9 mouse cellular contexts compared by ENCODE assay signal in the genomic region with DNA sequence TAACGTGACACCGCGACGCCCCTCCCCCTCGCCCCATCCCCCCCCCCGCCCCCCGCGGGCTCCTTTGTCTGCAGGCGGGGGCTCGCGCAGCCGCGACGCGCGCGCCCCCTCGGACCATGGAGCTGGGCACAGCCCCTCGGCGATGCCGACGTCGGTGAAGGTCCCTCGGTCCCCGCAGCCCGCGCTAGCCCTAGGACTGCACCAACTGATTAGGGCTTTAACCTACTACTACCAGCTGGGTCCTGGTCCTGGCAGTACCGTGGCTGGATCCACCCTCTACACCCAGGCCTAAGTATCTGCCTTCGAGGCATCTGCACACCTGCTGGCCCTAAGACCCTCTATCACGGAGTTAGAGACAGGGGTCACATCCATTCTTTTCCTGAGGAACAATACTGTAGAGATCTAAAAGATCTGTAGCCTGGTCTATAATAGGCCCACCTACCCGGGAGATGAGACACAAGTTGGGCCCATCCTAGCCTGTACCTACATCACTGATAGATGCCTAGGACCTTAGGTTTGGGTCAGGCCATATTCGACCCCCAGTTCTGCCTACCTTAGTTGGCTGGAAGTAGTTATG. TPM values are rescaled to one million over a fixed set of nuclear protein-coding genes. Genes with fewer than 3 reads are reported as not detected.
A peak's percentile ranks its signal among the peaks of the same experiment; 100 is the strongest.
DNase-seq lines count a peak whose midpoint lies in the region; ATAC-seq lines count a peak whose summit lies in the region.
"Had no signal": no experiment of that assay in that cellular context is flagged by ENCODE, and none has a peak within 500 bp of the region (broad histone marks: within the 10 kb centered on the region; RNA-seq: fewer than 3 reads in every experiment).

No protein-coding gene starts in this region.

- peaks cover 19% of the 10 kb centered on the region for H3K4me1 ChIP-seq in kidney, embryonic 16.5 days (ENCODE audit: insufficient read depth, low read length)
- peaks cover 69% of the 10 kb centered on the region for H3K4me1 ChIP-seq in embryonic facial prominence, embryonic 10.5 days
- H3K4me1 ChIP-seq in hindbrain, embryonic 16.5 days (ENCODE audit: control insufficient read depth, insufficient read depth, low read depth, low read length) = no peaks in the 10 kb centered on the region; the same call in 1 of the 2 replicates
- H3K4me1 ChIP-seq in midbrain, embryonic 16.5 days (ENCODE audit: control insufficient read depth, insufficient read depth, low read length) = 0 out of 2 replicates have a peak, but pooled peaks cover 3% of the 10 kb centered on the region

- no peak for DNase-seq in kidney, postnatal 36 days
- no peak for DNase-seq in embryonic facial prominence, embryonic 10.5 days (ENCODE audit: low spot score)
- no peak for DNase-seq in urinary bladder, adult 2 months (ENCODE audit: low spot score)
- no peak for DNase-seq in left cerebral cortex, postnatal 14 days (ENCODE audit: low spot score in 2 of 2)
- no peak for DNase-seq in thymus, adult 18-20 months

- H3K9me3 ChIP-seq in kidney, embryonic 16.5 days (ENCODE audit: low read length) = peaks cover 30% of the 10 kb centered on the region
- peaks cover 54% of the 10 kb centered on the region for H3K9me3 ChIP-seq in embryonic facial prominence, embryonic 10.5 days
- peaks cover 20% of the 10 kb centered on the region for H3K9me3 ChIP-seq in hindbrain, embryonic 16.5 days (ENCODE audit: control insufficient read depth, low read length)
- H3K9me3 ChIP-seq in midbrain, embryonic 16.5 days (replicated peaks; ENCODE audit: control insufficient read depth, low read length, poor library complexity, severe bottlenecking) = peaks cover 17% of the 10 kb centered on the region

- peak overlapping the region; percentile 62 for H3K9ac ChIP-seq in kidney, embryonic 16.5 days (replicated peaks; ENCODE audit: low read length)
- peak overlapping the region; percentile 12; the same call in 1 of the 2 replicates for H3K9ac ChIP-seq in hindbrain, embryonic 16.5 days (ENCODE audit: low read depth, low read length)
- 0 out of 2 replicates have a peak overlapping the region, but pooled peaks have one; percentile 28 for H3K9ac ChIP-seq in midbrain, embryonic 16.5 days (ENCODE audit: low read depth, low read length)

- peak overlapping the region; percentile 29 for H3K4me3 ChIP-seq in kidney, embryonic 16.5 days (ENCODE audit: low read length)
- peak overlapping the region; percentile 72 for H3K4me3 ChIP-seq in embryonic facial prominence, embryonic 10.5 days
- H3K4me3 ChIP-seq in hindbrain, embryonic 16.5 days (ENCODE audit: low read length) = peak overlapping the region; percentile 51
- H3K4me3 ChIP-seq in midbrain, embryonic 16.5 days (ENCODE audit: low read depth, low read length) = peak overlapping the region; percentile 50

- peak overlapping the region; percentile 55 for H3K4me2 ChIP-seq in kidney, embryonic 16.5 days (replicated peaks; ENCODE audit: low read depth, low read length)
- H3K4me2 ChIP-seq in hindbrain, embryonic 16.5 days (ENCODE audit: low read length) = peak overlapping the region; percentile 57
- H3K4me2 ChIP-seq in midbrain, embryonic 16.5 days (ENCODE audit: low read length) = peak overlapping the region; percentile 56

- ATAC-seq in kidney, embryonic 16.5 days (ENCODE audit: low FRiP score, low TSS enrichment) = peak; percentile 33
- peak; percentile 46 for ATAC-seq in hindbrain, embryonic 16.5 days
- ATAC-seq in midbrain, embryonic 16.5 days = peak; percentile 59

- H3K27me3 ChIP-seq in kidney, embryonic 16.5 days (ENCODE audit: insufficient read depth, low read length) = no peaks in the 10 kb centered on the region
- H3K27me3 ChIP-seq in embryonic facial prominence, embryonic 10.5 days (replicated peaks; ENCODE audit: low read depth, poor library complexity, severe bottlenecking) = peaks cover 77% of the 10 kb centered on the region
- H3K27me3 ChIP-seq in hindbrain, embryonic 16.5 days (replicated peaks; ENCODE audit: control insufficient read depth, insufficient read depth, low read length) = no peaks in the 10 kb centered on the region
- H3K27me3 ChIP-seq in midbrain, embryonic 16.5 days (ENCODE audit: control insufficient read depth, insufficient read depth, low read depth, low read length) = no peaks in the 10 kb centered on the region

- H3K27ac ChIP-seq in kidney, embryonic 16.5 days (ENCODE audit: low read length) = peak overlapping the region; percentile 62; the same call in 1 of the 2 replicates
- peak overlapping the region; percentile 83 for H3K27ac ChIP-seq in embryonic facial prominence, embryonic 10.5 days (replicated peaks)
- no peak overlapping the region for H3K27ac ChIP-seq in hindbrain, embryonic 16.5 days (ENCODE audit: low read depth, low read length)
- H3K27ac ChIP-seq in midbrain, embryonic 16.5 days (ENCODE audit: low read length) = no peak overlapping the region

- intact Hi-C loops in left cerebral cortex, postnatal 14 days (cut with DNase I) = loop anchor here (5.0 kb wide), 2 partner anchors 89 to 164 kb away; no protein-coding TSS in a partner anchor

- H3K36me3 ChIP-seq in kidney, embryonic 16.5 days (ENCODE audit: insufficient read depth, low read length) = no peaks in the 10 kb centered on the region
- H3K36me3 ChIP-seq in embryonic facial prominence, embryonic 10.5 days (replicated peaks) = peaks cover 11% of the 10 kb centered on the region; the same call in 1 of the 2 replicates
- H3K36me3 ChIP-seq in hindbrain, embryonic 16.5 days (ENCODE audit: control insufficient read depth, insufficient read depth, low read length) = no peaks in the 10 kb centered on the region
- H3K36me3 ChIP-seq in midbrain, embryonic 16.5 days (ENCODE audit: control insufficient read depth, insufficient read depth, low read length) = no peaks in the 10 kb centered on the region

- WGBS in kidney, embryonic 16.5 days = 30% methylated on average over 15 of the region's 32 CpGs
- 35% methylated on average over 32 of the region's 32 CpGs for WGBS in embryonic facial prominence, embryonic 10.5 days
- WGBS in hindbrain, embryonic 16.5 days = 43% methylated on average over 22 of the region's 32 CpGs
- WGBS in midbrain, embryonic 16.5 days = 56% methylated on average over 19 of the region's 32 CpGs

RNA-seq across cellular contexts. Expression of a gene that starts 0.5 kb away (rescaled TPM):
- polyA plus RNA-seq in kidney, embryonic 16.5 days (2015; fragmentation: Nextera tagmentation; extraction: Ambion mirVana) = 675 and 814 TPM in 2 replicates
- 355 and 407 TPM in 2 replicates for polyA plus RNA-seq in embryonic facial prominence, embryonic 10.5 days (2016; fragmentation: Nextera tagmentation; extraction: Ambion mirVana)
- polyA plus RNA-seq in hindbrain, embryonic 16.5 days (2015; fragmentation: Nextera tagmentation; extraction: Ambion mirVana) = 165 and 231 TPM in 2 replicates
- polyA plus RNA-seq in midbrain, embryonic 16.5 days (2015; fragmentation: Nextera tagmentation; extraction: Ambion mirVana) = 171 and 184 TPM in 2 replicates
- 17.5 TPM in 2 replicates for polyA plus RNA-seq in urinary bladder, adult 2 months (2012; rRNA removed)
- total RNA-seq in left cerebral cortex, postnatal 14 days (2021) = 10 to 100 TPM; 14.1 to 14.2 TPM

RNA-seq across cellular contexts. Expression of a gene that starts 12.2 kb away (rescaled TPM):
- 7.2 and 8.3 TPM in 2 replicates for polyA plus RNA-seq in kidney, embryonic 16.5 days (2015; fragmentation: Nextera tagmentation; extraction: Ambion mirVana)
- 0.26 and 0.96 TPM in 2 replicates for polyA plus RNA-seq in embryonic facial prominence, embryonic 10.5 days (2016; fragmentation: Nextera tagmentation; extraction: Ambion mirVana)
- 0.79 and 1.00 TPM in 2 replicates for polyA plus RNA-seq in hindbrain, embryonic 16.5 days (2015; fragmentation: Nextera tagmentation; extraction: Ambion mirVana)
- polyA plus RNA-seq in midbrain, embryonic 16.5 days (2015; fragmentation: Nextera tagmentation; extraction: Ambion mirVana) = 0.55 and 1.1 TPM in 2 replicates
- 17.8 and 19.0 TPM in 2 replicates for polyA plus RNA-seq in urinary bladder, adult 2 months (2012; rRNA removed)
- total RNA-seq in left cerebral cortex, postnatal 14 days (2021) = under 1 TPM; 0.42 to 0.62 TPM

RNA-seq across cellular contexts. Expression of a gene that starts 41.6 kb away (rescaled TPM):
- 9.1 and 10.4 TPM in 2 replicates for polyA plus RNA-seq in kidney, embryonic 16.5 days (2015; fragmentation: Nextera tagmentation; extraction: Ambion mirVana)
- 2.7 and 2.9 TPM in 2 replicates for polyA plus RNA-seq in embryonic facial prominence, embryonic 10.5 days (2016; fragmentation: Nextera tagmentation; extraction: Ambion mirVana)
- 0.56 and 0.57 TPM in 2 replicates for polyA plus RNA-seq in hindbrain, embryonic 16.5 days (2015; fragmentation: Nextera tagmentation; extraction: Ambion mirVana)
- 0.93 TPM in 1 of 2 replicates, not detected in the other for polyA plus RNA-seq in midbrain, embryonic 16.5 days (2015; fragmentation: Nextera tagmentation; extraction: Ambion mirVana)
- 25.1 and 28.0 TPM in 2 replicates for polyA plus RNA-seq in urinary bladder, adult 2 months (2012; rRNA removed)
- total RNA-seq in left cerebral cortex, postnatal 14 days (2021) = not detected
- total RNA-seq: left cerebral cortex, postnatal 10 days had no signal

Comparison
In these comparisons a context has a peak if more than half of its experiments do, and no peak if none do; other contexts are left out.
1. H3K27ac ChIP-seq: peak in kidney, embryonic 16.5 days (single experiment) and embryonic facial prominence, embryonic 10.5 days (single experiment); none in hindbrain, embryonic 16.5 days (single experiment) and midbrain, embryonic 16.5 days (single experiment).
2. H3K9ac ChIP-seq: peak in every context shown above with its lines; median percentile 62 in kidney, embryonic 16.5 days; 28 in midbrain, embryonic 16.5 days; 12 in hindbrain, embryonic 16.5 days.
3. Peak in every context shown above with its lines, with median percentiles within 50 percentile points of each other: ATAC-seq, H3K4me2 ChIP-seq and H3K4me3 ChIP-seq.